12 mouse cellular contexts compared by ENCODE assay signal in genomic region chr11:55981656-55982055, GRCm38 (mm10). TPM values are rescaled to one million over a fixed set of nuclear protein-coding genes. Genes with fewer than 3 reads are reported as not detected.
DNase-seq lines count a peak whose midpoint lies in the region; ATAC-seq and TF ChIP-seq lines count a peak whose summit lies in the region.
"Had no signal": no experiment of that assay in that cellular context is flagged by ENCODE, and none has a peak within 500 bp of the region (broad histone marks: within the 10 kb centered on the region; RNA-seq: fewer than 3 reads in every experiment).

No protein-coding gene starts in this region.

- H3K4me2 ChIP-seq in heart, postnatal 0 days (ENCODE audit: low read depth, low read length): no peak overlapping the region
- H3K4me2 ChIP-seq in midbrain, embryonic 14.5 days (ENCODE audit: low read length): no peak overlapping the region
- no peak overlapping the region for H3K4me2 ChIP-seq in midbrain, embryonic 16.5 days (ENCODE audit: low read length)
- H3K4me2 ChIP-seq: limb, embryonic 13.5 days; neural tube, embryonic 12.5 days had no signal

- H3K27ac ChIP-seq in heart, postnatal 0 days (ENCODE audit: low read depth): no peak overlapping the region
- no peak overlapping the region for H3K27ac ChIP-seq in midbrain, embryonic 14.5 days (replicated peaks; ENCODE audit: low read depth, low read length)
- H3K27ac ChIP-seq in midbrain, embryonic 16.5 days (ENCODE audit: low read length): no peak overlapping the region
- H3K27ac ChIP-seq: limb, embryonic 13.5 days; neural tube, embryonic 12.5 days had no signal

- TF ChIP-seq CTCF in heart, postnatal 0 days (IDR thresholded peaks at IDR 0.05; ENCODE audit: low read depth): peak; percentile 52

- no peaks in the 10 kb centered on the region for H3K9me3 ChIP-seq in heart, postnatal 0 days (replicated peaks; ENCODE audit: control insufficient read depth, low read length)
- no peaks in the 10 kb centered on the region for H3K9me3 ChIP-seq in midbrain, embryonic 14.5 days (ENCODE audit: control insufficient read depth, low read length)
- H3K9me3 ChIP-seq in midbrain, embryonic 16.5 days (replicated peaks; ENCODE audit: control insufficient read depth, low read length, poor library complexity, severe bottlenecking): no peaks in the 10 kb centered on the region
- H3K9me3 ChIP-seq: limb, embryonic 13.5 days; neural tube, embryonic 12.5 days had no signal

- no peak overlapping the region for H3K4me3 ChIP-seq in heart, postnatal 0 days (ENCODE audit: low read depth, low read length)
- H3K4me3 ChIP-seq in midbrain, embryonic 14.5 days (replicated peaks; ENCODE audit: low read depth, low read length): no peak overlapping the region
- no peak overlapping the region for H3K4me3 ChIP-seq in midbrain, embryonic 16.5 days (ENCODE audit: low read depth, low read length)
- H3K4me3 ChIP-seq: limb, embryonic 13.5 days; neural tube, embryonic 12.5 days had no signal

- TF ChIP-seq EP300 in heart, postnatal 0 days (IDR thresholded peaks at IDR 0.05; ENCODE audit: low read depth): no peak

- no peaks in the 10 kb centered on the region for H3K27me3 ChIP-seq in heart, postnatal 0 days (ENCODE audit: control insufficient read depth, insufficient read depth, low read length)
- no peaks in the 10 kb centered on the region for H3K27me3 ChIP-seq in midbrain, embryonic 14.5 days (ENCODE audit: control insufficient read depth, insufficient read depth, low read length)
- H3K27me3 ChIP-seq in midbrain, embryonic 16.5 days (ENCODE audit: control insufficient read depth, insufficient read depth, low read depth, low read length): no peaks in the 10 kb centered on the region
- H3K27me3 ChIP-seq: limb, embryonic 13.5 days; neural tube, embryonic 12.5 days had no signal

- H3K9ac ChIP-seq in heart, postnatal 0 days (replicated peaks; ENCODE audit: low read depth, low read length): no peak overlapping the region
- no peak overlapping the region for H3K9ac ChIP-seq in midbrain, embryonic 14.5 days (replicated peaks; ENCODE audit: low read length)
- no peak overlapping the region for H3K9ac ChIP-seq in midbrain, embryonic 16.5 days (ENCODE audit: low read depth, low read length)
- H3K9ac ChIP-seq: limb, embryonic 13.5 days; neural tube, embryonic 12.5 days had no signal

- no peaks in the 10 kb centered on the region for H3K36me3 ChIP-seq in heart, postnatal 0 days (replicated peaks; ENCODE audit: control insufficient read depth, insufficient read depth, low read length)
- no peaks in the 10 kb centered on the region for H3K36me3 ChIP-seq in midbrain, embryonic 14.5 days (ENCODE audit: control insufficient read depth, insufficient read depth, low read length)
- H3K36me3 ChIP-seq in midbrain, embryonic 16.5 days (ENCODE audit: control insufficient read depth, insufficient read depth, low read length): no peaks in the 10 kb centered on the region
- H3K36me3 ChIP-seq: limb, embryonic 13.5 days; neural tube, embryonic 12.5 days had no signal

- H3K4me1 ChIP-seq in heart, postnatal 0 days (ENCODE audit: control insufficient read depth, insufficient read depth): no peaks in the 10 kb centered on the region
- H3K4me1 ChIP-seq in midbrain, embryonic 14.5 days (ENCODE audit: control insufficient read depth, insufficient read depth, low read length): no peaks in the 10 kb centered on the region
- no peaks in the 10 kb centered on the region for H3K4me1 ChIP-seq in midbrain, embryonic 16.5 days (ENCODE audit: control insufficient read depth, insufficient read depth, low read length)
- H3K4me1 ChIP-seq: limb, embryonic 13.5 days; neural tube, embryonic 12.5 days had no signal

- 27% methylated on average over 1 of the region's 1 CpGs for WGBS in heart, postnatal 0 days
- WGBS in midbrain, embryonic 14.5 days: 40% methylated on average over 1 of the region's 1 CpGs
- 54% methylated on average over 1 of the region's 1 CpGs for WGBS in midbrain, embryonic 16.5 days

- no peak for DNase-seq in heart, postnatal 0 days (ENCODE audit: low spot score)
- DNase-seq in heart, adult 9 months (ENCODE audit: low spot score in 2 of 2): no peak
- DNase-seq in midbrain, embryonic 14.5 days: peak; percentile 40
- DNase-seq in ZHBTc4 (ENCODE audit: low read depth, low spot score): peak; percentile 65
- DNase-seq in lung, postnatal 36 days: peak; percentile 2
- no peak for DNase-seq in thymus, postnatal 25 days
- DNase-seq in layer of hippocampus, adult 9-10 months (ENCODE audit: low spot score): no peak
- DNase-seq: cerebellum, postnatal 25 days; gastrocnemius, postnatal 14 days had no signal

- ATAC-seq in heart, postnatal 0 days (ENCODE audit: insufficient read depth, low read depth): no peak
- ATAC-seq in midbrain, embryonic 14.5 days (ENCODE audit: low FRiP score, low TSS enrichment): no peak
- ATAC-seq in midbrain, embryonic 16.5 days: no peak

RNA-seq across cellular contexts. Expression of gene Nmur2, which starts 59.2 kb away (rescaled TPM):
- not detected in 2 replicates for total RNA-seq in heart, postnatal 0 days (2014; rRNA removed; ENCODE audit: low replicate concordance)
- not detected in 2 replicates for polyA plus RNA-seq in heart, postnatal 0 days (2015; fragmentation: Nextera tagmentation; extraction: Ambion mirVana)
- polyA plus RNA-seq in midbrain, embryonic 14.5 days (2014; fragmentation: Nextera tagmentation; extraction: Ambion mirVana): 0.26 TPM in 2 replicates
- 0.27 and 0.41 TPM in 2 replicates for polyA plus RNA-seq in midbrain, embryonic 16.5 days (2015; fragmentation: Nextera tagmentation; extraction: Ambion mirVana)
- total RNA-seq: gastrocnemius, postnatal 14 days had no signal

Comparison
In these comparisons a context has a peak if more than half of its experiments do, and no peak if none do; other contexts are left out.
1. DNase-seq: peak in midbrain, embryonic 14.5 days (single experiment), ZHBTc4 (single experiment) and lung, postnatal 36 days (single experiment); none in heart, postnatal 0 days (single experiment), heart, adult 9 months (0 of 2), thymus, postnatal 25 days (single experiment) and layer of hippocampus, adult 9-10 months (single experiment).